Mouse (Mus musculus): ENCODE results near the gene Zfp579. TPM values are rescaled to one million over a fixed set of nuclear protein-coding genes. Genes with fewer than 3 reads are reported as not detected.
"Not testable (repeated sequence)": the region's sequence is repeated elsewhere in the genome, so short reads cannot be mapped to it uniquely, and the experiment has no call there.

Gene Zfp579
- polyA plus RNA-seq (2017; shearing (Covaris generic)) = 1 to 10 TPM; 2.9 to 5.3 TPM

GRCm38 (mm10) chr7:4996003-4996895, at the start of gene Zfp579:
Zfp579 (minus strand) TSS chr7:4996158.
- ATAC-seq = peak; percentile 50

- ATAC-seq = no peak
Measured at GRCm38 (mm10) chr7:5044981-5045380, 49.0 kb upstream of the Zfp579 start.

- no peak for ATAC-seq
Measured at GRCm38 (mm10) chr7:5038940-5039339, 43.0 kb upstream of the Zfp579 start.

- peak; percentile 94 for ATAC-seq
Measured at GRCm38 (mm10) chr7:5038109-5038732, 42.3 kb upstream of the Zfp579 start, which contains the start of gene Zfp784. Zfp784 (minus strand) TSS chr7:5038446.

GRCm38 (mm10) chr7:5037467-5037866, 41.5 kb upstream of the Zfp579 start:
- no peak for ATAC-seq

- ATAC-seq = no peak
Measured at GRCm38 (mm10) chr7:5037026-5037425, 41.1 kb upstream of the Zfp579 start.

GRCm38 (mm10) chr7:5036136-5036535, 40.2 kb upstream of the Zfp579 start:
- no peak for ATAC-seq

GRCm38 (mm10) chr7:5035628-5036027, 39.7 kb upstream of the Zfp579 start:
- ATAC-seq = no peak

- no peak for ATAC-seq
Measured at GRCm38 (mm10) chr7:5033818-5034217, 37.9 kb upstream of the Zfp579 start, which contains the start of gene 4632433K11Rik. 4632433K11Rik (plus strand) TSS chr7:5034118.

- no peak for ATAC-seq
Measured at GRCm38 (mm10) chr7:5031496-5031895, 35.5 kb upstream of the Zfp579 start.

GRCm38 (mm10) chr7:5030554-5031275, 34.8 kb upstream of the Zfp579 start:
- no peak for ATAC-seq

- no peak for ATAC-seq
Measured at GRCm38 (mm10) chr7:5029946-5030345, 34.0 kb upstream of the Zfp579 start.

- no peak for ATAC-seq
Measured at GRCm38 (mm10) chr7:5029543-5029942, 33.6 kb upstream of the Zfp579 start.

GRCm38 (mm10) chr7:5021197-5021596, 25.2 kb upstream of the Zfp579 start:
- ATAC-seq = no peak

GRCm38 (mm10) chr7:5020685-5021084, 24.7 kb upstream of the Zfp579 start:
- ATAC-seq = peak; percentile 5

- ATAC-seq = peak; percentile 87
Measured at GRCm38 (mm10) chr7:5020000-5020681, 24.2 kb upstream of the Zfp579 start, which contains the start of the genes Zfp865 and Ccdc106. Zfp865 (plus strand) TSS chr7:5020376. Ccdc106 (plus strand) TSS chr7:5020553.

GRCm38 (mm10) chr7:5019576-5019975, 23.6 kb upstream of the Zfp579 start:
- not testable (repeated sequence) for ATAC-seq

- ATAC-seq = no peak
Measured at GRCm38 (mm10) chr7:5017931-5018330, 22.0 kb upstream of the Zfp579 start.

- ATAC-seq = no peak
Measured at GRCm38 (mm10) chr7:5017352-5017751, 21.4 kb upstream of the Zfp579 start.

- no peak for ATAC-seq
Measured at GRCm38 (mm10) chr7:5016920-5017319, 21.0 kb upstream of the Zfp579 start.

- ATAC-seq = no peak
Measured at GRCm38 (mm10) chr7:5016057-5016456, 20.1 kb upstream of the Zfp579 start.
